Mouse (Mus musculus) embryo, embryonic 11.5 days (tissue): Measurements from ENCODE around the gene Dolk.
A peak's percentile ranks its signal among the peaks of the same experiment; 100 is the strongest.

Experiments
- DNase-seq: peaks from one replicate; pipeline ENCODE4 v3.0.0-alpha.2; 2012; ENCODE audit warnings: low read depth, low spot score

Dolk gene

GRCm38 (mm10) chr2:30250166-30251128 lies 35.7 kb downstream of the Dolk start:
- DNase-seq = no peak

DNA sequence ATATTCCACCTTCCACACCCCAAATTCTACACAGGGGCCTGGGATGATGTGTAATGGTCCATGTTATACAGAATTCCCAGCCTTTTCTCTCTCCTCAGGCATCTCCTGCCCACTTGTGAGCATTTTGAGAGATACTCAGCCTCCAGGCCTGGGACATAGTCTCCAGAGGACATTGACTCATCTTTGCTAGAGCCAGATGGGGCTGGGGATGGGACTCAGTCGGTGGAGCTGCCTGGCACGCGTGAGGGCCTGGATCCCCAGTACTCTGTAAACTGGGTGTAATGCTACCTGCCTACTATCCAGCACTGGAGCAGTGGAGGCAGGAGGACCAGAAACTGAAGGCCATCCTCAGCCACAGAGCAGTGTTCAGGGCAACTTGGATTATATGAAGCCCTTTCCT lies 37.0 kb downstream of the Dolk start:
- DNase-seq = no peak

GRCm38 (mm10) chr2:30247681-30248080 lies 38.5 kb downstream of the Dolk start:
- DNase-seq = no peak

- DNase-seq = no peak
Measured at GRCm38 (mm10) chr2:30247036-30247435, 39.1 kb downstream of the Dolk start.

- DNase-seq = no peak
Measured at GRCm38 (mm10) chr2:30244595-30245178, 41.4 kb downstream of the Dolk start.

GRCm38 (mm10) chr2:30243391-30243790 lies 42.7 kb downstream of the Dolk start:
- DNase-seq = no peak

GRCm38 (mm10) chr2:30242509-30242908 lies 43.6 kb downstream of the Dolk start:
- DNase-seq = peak; percentile 44

DNA sequence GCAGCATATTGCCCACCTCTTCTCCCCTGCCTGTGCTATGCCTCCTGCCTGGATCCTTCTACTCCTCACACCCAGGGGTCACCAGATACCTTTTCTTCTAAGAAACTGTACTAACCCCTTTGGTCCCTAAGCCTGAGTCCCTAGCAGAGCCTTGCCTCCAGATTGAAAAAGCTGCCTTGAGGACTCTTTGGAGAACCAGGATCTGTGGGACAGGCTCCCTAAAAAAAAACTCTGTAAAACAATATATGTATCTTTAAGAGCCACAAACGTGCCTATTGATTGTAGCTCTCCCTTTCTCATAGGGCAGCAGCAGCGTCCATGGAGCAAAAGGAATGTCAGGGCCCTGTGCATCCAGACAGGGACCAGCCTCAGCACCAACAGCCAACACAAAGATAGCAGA lies 45.9 kb downstream of the Dolk start, which contains the start of gene Gm28035:
Gene Gm28035, plus strand, starts transcription at position 301 of the 400 bp plus-strand sequence.
- DNase-seq = no peak

DNA sequence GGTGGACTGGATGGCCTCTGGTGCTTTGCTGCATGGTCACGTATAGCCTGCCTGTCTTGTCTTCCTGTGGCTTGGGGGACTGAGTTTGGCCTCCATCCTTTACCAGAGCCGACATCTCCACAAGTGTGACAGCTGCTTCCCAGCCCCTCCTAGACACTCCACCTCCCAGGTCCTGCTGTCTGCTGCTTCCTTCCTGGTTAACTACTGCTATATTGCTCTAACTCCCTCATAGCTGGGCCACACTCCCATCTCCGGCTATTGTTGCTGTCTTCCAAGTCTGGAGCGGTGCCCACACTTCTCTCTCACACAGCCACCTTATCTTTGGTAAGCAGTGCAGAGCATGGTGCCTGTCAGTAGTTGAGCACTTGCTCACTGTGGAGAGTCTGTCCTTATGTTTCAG lies 46.4 kb downstream of the Dolk start:
- no peak for DNase-seq

GRCm38 (mm10) chr2:30238906-30239465 lies 47.1 kb downstream of the Dolk start:
- no peak for DNase-seq

- peak; percentile 37 for DNase-seq
Measured at GRCm38 (mm10) chr2:30237881-30238280, 48.3 kb downstream of the Dolk start.

GRCm38 (mm10) chr2:30237199-30237880 lies 48.8 kb downstream of the Dolk start, which contains the start of gene Lrrc8a:
Gene Lrrc8a (plus strand): TSS chr2:30237715.
- DNase-seq = peak; percentile 99

DNA sequence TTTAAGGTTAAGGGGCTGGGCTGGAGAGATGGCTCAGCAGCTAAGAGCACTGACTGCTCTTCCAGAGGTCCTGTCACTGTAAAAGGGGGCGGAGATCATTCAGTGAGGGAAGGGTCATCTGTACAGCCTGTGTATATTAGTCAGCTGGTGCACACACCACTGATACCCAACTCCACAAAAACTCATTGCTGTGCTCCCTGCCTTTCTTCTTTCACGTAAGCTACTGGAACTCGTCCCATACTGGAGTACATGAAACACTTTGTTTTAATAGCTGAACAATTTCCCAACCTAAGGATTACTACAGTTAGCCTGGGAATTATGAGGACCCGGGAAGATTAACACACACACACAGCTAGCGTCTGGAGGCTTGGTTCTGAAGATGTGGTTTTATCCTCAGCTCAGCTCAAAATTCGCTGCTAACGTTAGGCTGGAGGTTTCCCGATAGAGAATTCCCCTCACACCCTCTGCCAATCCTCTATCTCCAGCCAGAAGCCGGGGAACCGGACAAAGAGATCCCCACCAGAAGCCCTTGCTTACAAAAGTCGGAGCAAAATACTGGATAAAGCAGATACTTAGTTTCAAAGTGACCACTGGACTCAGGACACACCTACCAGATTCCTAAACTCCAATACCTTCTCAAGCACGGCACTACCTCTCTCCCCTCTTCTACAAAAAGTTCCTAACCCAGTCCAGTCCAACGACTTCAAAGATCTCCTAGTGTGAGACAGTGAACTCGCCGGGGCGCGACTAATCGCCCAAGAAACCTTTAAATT lies 49.5 kb downstream of the Dolk start:
- DNase-seq = no peak

GRCm38 (mm10) chr2:30235593-30235992 lies 50.5 kb downstream of the Dolk start:
- no peak for DNase-seq
